Mouse (Mus musculus) cerebellum, postnatal 10 days (tissue): ENCODE results near the gene Gm11037.

Source experiments
- DNase-seq, 2 experiments: peaks; one replicate each; pipeline ENCODE4 v3.0.0; 2021; ENCODE audit warnings: mixed read lengths in 2 of 2

Gm11037 gene

DNA sequence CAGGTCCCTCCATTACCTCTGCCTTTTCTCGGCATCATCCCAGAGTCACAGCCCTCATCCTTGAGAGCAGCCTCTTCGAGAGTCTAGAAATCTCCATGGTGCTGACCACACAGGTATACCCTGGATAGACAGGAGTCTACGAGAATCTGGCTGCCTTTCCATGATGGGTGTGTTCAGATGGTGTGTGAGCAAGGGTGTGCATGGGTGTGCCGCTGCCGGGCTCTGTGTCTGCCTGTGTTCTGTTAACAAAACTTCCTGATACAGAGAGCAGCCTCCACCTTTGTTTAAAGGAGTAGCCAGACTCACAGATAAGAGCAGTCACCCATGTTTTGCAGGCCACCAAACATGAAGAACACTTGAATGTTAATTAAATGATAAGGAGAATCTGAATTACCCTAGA is 3.5 kb upstream of the Gm11037 start:
- no peak for DNase-seq

DNA sequence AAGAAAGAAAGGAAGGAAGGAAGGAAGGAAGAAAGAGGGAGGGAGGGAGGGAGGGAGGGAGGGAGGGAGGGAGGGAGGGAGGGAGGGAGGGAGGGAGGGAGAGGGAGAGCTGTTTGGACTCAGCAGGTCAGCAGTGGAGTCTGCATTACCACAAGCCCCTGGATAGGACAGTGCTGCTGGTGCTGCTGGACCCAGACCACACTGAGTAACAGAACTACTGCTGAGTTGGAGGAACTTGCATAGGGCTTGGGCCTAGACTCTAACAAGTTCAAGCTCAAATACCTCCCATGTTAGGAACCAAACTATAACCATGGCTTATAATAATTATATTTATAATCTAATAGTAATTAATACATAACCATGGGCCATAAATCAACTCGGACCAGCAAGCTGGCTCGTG is 2.4 kb upstream of the Gm11037 start:
- no peak for DNase-seq

DNA sequence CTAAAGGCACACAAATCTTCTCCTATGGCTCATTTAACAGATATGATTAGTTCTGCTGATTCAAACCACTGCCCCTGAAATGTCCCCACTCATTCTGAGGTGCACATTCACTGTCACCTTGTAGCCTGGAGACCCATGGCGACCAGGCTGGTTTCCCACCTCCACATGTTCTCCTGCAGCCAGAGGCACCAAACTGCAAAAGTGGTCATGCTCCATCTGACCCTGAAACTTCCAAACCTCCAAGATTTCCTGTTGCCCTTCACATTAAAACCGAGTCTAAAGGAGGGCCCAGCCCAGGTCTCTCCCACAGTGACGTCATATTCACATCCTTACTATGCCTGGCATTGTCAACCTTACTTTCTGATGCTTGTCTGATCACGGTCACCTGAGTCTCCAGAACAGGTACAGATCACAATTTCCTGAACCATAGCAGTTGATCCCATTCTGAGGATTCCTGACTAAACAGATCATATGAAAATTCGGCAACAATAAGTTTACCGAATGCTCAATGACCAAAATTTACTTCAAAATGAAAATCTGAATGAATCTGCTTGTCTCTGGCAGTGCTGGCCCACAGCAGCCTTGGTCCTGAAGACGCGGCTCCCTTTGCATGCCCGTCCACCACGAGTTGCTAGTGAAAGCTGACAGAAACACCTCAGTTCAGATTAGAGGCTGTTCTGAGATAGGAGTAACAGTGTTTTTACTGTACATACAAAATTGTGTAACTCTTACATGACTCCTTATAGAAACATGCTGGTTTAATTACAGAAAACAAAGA is 997 bp upstream of the Gm11037 start:
- no peak for DNase-seq

DNA sequence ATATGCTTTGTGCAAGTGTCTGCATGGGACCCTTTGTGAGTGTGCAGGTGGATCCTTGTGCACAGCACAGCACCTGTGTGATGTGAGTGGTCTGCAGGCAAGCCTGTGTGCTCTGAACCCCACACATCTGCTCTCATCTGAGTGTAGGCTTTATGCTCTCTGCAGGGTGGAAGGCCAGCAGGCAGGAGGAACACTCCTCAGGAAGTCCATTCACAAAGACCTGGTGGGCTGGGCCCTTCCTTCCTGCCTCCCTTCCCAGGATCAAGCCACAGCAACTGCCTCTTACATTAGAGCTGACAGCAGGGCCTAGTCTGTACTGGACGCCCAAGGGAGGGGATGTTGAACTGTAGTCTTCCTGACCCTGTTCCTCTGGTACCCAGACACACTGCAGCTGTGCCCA is 1.1 kb downstream of the Gm11037 start:
- no peak for DNase-seq

DNA sequence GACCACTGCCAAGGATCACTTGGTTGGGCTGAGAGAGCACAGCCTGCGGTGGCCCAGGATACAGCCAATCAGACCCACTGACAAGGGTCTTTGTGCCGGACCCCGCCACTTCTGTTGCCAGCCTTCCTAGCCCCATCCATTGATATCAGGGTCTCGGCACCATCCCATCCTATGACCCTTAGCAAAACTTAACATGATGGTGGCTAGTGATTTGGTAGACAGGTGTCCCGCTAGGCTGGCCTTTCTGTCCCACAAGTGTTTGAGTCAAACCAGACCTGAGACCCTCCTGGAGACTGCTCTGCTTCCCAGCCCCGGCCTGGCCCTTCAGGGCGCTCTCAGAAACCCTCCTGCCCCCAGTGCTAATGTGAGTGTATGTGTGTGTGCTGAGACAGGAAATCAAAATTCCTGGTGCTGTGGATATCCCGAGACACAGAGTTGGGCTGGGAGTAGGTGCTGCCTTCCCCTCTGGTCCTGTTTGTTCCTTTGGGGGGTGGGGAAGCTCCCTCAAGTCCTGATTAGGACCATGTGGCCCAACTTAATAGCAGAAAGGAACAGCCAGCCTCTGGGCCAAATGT is 1.6 kb downstream of the Gm11037 start:
- no peak for DNase-seq

DNA sequence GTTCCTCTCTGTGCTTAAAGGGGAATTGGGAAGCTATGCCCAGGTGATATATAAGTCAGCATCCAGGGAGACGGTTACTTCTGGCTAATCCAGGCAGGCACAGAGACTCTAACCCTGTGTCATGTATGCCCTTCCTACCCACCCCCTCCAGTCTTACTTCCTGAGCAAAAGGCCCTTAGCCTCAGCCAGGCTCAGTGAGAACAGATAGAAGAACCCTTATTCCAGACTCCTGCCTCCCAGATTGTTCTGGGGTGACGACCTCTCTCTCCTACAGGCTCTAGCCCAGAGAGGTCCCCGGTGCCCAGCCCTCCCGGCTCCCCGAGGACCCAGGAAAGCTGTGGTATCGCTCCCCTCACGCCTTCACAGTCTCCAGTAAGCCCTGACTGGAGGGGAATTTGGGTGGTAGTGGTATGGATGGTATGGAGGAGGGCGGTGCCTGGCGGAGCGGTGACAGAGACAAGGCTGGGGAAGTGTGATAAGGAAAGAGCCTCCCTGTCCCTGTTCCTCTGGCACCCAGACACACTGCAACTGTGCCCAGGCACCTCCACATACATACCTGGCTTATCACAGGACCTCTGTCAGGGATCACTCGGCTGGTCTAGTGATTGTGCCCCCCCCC is 2.3 kb downstream of the Gm11037 start:
- no peak for DNase-seq

DNA sequence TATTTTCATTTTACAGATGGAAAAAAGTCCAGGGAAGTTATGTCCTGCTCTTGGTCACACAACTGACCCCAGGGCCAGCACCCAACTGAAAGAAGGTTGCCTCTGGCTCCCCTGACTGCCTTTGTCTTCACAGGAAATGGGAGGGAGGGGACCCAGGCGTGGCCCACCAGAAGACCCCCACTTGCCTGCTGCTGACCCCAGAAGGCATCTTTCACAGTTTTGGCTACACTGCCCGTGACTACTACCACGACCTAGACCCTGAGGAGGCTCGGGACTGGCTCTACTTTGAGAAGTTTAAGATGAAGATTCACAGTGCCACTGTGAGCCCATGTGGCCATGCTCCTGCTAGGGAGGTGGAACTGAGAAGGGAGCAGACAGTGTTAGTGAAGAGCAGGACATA is 5.0 kb downstream of the Gm11037 start:
- no peak for DNase-seq

DNA sequence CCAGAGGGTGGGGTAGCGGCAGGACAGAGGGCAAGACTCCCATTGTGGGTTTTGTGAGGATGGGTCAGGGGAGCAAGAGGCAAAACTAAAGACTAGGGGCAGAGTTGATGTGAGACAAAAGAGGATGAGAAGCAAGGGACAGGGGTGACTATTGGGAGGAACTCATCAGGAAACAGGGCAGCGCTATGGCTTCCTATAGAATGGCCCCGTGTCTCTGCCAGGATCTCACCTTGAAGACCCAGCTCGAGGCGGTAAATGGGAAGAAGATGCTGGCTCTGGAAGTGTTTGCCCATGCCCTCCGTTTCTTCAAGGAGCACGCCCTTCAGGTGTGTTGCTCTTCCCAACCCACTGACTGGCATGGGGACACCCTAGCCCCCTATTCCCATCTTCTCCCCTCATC is 5.5 kb downstream of the Gm11037 start:
- no peak for DNase-seq

DNA sequence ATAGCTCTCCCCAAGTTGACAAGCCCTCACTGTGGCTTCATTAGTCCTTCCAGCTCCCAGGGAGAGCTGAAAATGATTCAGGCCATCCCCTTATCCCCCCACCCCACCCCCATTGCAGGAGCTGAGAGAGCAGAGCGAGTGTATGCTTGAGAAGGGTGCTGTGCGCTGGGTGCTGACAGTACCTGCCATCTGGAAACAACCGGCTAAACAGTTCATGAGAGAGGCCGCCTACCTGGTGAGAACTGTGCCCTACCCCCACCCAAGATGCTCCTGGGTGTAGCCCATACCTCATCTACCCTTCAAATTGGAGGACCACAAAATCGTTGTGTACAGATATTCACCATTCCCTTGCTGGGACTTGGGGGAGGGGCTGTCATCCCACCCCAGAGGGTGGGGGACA is 6.0 kb downstream of the Gm11037 start:
- no peak for DNase-seq

DNA sequence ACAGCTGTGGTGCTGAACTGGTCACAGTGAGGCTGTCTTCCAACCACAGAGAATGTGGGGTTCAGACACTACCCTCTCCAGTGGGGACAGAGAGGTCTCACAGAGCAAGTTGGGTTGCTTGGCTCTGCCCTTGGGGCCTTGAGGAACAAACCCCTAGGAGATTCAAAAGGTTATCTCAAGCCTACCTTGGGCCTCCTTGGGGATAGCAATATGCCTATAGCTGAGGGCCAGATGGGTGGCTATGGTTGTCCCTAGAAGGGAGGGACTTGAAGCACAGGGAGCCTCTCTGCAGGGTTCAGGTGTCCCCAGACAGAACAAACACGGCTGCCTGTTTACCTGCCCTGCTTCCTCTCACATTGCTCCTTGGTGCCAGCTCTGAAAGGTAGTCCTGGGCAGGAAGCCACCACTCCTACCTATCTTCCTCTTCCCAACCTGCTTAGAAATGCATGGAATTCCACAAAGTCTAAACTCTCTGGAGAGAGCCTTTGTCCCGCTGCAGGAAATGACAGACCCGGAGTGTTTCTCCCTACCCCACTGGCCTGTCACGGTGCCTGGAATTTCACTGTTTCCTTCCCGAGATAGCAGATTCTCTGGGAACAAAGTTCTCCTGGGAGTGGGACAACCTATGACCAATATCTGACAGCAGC is 6.7 kb downstream of the Gm11037 start:
- DNase-seq, result no peak

DNA sequence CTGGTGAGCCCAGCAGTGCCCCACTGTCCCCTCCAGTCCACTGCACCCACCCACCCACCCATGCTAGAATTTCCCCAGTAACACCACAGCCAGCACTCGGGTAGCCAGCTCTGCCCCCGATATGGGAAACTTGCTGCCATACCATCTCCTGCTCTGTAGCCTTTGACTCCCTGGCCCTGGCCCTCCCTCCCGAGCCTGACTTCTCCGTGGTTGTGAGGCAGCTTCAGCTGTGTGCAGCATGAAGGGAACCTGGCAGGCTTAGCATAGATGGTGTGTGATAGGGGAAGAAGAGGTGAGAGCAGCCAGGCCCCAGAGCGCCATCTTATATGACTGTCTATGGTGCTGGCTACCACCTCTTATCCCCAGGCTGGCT is 7.2 kb downstream of the Gm11037 start:
- no peak for DNase-seq

DNA sequence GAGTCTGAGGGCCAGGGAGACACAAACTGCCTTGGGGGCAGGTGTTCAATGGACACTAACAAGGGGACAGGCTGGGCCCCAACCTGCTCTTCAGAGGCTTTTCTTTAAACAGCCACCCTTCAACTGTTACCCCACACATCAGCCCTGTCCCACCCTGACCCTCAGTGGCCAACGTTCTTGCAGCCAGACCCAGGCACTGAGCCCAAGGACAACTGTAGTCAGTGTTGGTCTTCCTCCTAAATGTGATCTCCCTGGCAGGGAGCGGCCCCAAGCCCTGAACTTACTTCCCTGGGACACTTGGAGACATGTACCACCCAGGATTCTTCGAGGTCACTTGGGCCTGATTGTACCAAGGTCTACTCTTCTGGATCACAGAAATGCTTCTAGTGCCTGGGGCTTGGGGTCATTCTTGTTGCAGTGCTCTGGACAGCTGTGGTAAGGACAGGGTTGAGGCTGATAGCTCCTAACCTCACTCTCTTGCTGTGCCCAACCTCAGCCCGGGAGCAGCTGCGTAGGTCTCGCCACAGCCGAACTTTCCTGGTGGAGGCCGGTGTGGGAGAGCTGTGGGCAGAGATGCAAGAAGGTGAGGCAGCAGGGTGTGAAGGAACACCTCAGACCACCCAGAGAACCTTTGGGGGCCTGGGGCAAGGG is 8.2 kb downstream of the Gm11037 start:
- DNase-seq, result no peak

DNA sequence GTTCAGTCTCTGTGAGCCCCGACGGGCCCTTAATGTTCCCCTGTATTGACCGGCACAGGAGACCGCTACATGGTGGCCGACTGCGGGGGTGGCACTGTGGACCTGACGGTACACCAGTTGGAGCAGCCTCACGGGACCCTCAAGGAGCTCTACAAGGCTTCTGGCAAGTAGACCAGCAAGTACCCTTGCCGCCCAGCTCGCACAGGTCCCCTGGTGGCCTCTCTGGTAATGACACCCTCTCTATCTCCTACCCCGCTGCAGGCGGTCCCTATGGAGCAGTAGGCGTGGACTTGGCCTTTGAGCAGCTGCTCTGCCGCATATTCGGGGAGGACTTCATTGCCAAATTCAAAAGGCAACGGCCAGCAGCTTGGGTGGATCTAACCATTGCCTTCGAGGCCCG is 9.3 kb downstream of the Gm11037 start:
- peak; percentile 72 to 75 for DNase-seq

DNA sequence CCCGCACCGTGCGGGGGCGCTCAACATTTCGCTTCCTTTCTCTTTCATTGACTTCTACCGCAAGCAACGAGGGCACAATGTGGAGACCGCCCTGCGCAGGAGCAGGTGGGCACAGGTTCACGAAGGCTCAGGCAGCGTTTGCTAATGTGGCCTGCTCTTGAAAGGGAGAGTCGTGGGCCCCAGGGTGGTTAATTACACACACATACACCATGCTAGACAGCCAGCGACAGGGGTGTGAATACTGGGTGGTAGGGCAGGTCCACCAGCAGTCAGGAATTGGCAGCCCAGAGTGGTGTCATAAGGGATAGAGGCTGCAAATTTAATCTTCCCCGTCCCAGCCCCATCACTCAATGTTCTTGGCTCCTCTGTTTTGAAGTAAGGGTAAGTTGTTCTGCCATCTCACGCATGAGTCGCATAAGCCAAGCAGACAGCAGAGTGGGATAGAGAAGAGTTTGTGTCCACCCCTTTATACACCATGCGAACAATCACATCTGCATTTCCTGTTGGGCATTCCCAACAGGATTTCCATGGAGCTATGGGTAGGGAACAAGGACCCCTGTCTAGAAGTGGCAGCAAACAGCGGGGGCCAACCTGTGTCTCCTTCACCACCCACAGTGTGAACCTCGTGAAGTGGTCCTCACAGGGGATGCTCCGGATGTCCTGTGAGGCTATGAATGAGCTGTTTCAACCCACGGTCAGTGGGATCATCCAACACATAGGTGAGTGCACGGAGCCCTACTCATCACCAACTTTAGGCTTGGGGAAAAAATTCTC is 9.9 kb downstream of the Gm11037 start:
- DNase-seq, result no peak

DNA sequence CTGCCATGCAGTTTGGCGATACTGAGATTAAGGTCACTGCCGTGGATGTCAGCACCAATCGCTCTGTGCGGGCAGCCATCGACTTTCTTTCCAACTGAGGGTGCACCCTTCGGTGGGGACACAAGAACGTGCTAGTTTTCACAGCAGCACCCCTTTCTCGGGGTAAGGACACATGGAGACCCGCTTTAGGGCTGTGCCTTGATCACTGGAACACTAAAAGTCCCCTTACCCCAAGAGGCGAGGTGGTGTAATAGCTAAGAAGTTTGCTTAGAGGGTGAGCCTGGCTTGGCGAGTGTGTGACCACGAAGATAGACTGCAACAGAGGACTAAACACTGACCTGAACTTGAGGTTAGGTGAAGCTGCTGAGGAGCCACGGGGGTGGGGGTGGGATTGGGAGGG is 11.8 kb downstream of the Gm11037 start:
- DNase-seq, result no peak

DNA sequence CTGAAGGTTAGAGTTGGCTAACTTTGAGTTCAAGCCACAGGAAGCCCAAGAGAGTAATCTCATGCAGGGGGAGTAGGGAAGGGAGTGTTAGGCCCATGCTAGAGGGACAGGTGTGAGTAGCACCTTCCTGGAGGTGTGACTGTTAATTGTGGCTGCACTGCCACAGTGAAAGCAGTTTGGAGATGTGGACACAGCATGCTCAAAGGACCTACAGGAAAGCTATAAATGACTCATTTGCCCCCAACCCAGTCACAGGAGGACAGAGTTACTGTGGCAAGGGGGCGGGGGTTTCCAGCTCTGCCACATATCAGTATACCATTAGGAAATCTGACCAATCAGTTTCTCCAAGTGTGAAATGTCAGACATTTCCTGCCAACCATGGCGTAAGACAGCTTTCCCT is 12.2 kb downstream of the Gm11037 start:
- DNase-seq, result no peak

DNA sequence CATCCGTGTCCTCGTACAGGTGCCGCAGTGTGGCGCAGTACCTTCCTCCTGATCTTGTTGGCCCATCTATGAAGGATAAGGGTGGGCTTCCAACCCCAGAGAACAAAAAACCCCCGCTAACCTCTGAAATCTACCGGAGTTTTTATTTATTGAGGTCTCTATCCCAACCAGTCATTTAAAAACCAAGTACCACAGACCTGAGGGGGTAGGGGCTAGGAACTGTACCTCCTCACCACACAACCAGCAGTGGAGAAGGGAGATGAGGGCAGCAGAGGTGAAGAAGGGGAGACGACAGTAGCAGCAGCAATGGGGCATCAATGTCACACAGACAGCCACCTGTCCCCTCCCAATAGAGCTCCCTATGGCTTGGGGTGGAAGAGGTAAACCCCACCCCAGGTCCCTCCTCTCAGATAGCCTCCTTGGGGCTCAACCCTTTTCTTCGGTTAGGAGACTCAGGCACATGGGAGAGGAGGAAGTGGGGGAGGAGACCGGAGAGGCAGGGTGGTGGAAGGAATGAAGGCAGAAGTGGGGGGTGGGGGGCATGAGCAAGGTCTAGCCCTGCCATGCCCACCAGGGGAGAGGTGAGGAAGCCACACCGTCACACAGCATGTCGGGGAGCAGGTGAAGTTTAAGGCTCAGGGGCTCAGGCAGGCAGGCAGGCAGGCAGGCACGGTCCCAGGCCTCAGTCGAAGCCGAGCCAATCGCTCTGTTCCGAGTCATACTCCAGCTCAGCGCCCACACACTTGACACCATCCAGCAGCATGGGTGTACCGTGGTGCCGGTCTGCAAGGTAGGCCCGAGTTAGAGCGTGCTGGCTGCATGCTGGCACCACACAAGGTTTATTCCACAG is 13.1 kb downstream of the Gm11037 start:
- no peak for DNase-seq

DNA sequence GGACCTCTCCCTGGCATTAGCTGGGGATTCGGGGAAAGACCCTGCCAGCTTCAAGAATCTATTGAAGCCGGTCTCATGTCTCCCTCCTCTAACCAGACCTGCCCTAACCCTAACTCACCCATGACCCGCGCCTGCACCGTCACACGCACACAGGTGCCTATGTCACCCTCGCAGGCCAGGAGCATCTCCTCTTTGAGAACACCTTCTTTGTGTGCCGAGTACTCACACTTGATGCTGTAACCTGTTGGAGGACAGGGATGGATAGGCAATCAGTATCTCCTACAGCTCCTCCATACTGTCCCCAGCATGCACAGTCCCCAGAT is 13.7 kb downstream of the Gm11037 start:
- no peak for DNase-seq

DNA sequence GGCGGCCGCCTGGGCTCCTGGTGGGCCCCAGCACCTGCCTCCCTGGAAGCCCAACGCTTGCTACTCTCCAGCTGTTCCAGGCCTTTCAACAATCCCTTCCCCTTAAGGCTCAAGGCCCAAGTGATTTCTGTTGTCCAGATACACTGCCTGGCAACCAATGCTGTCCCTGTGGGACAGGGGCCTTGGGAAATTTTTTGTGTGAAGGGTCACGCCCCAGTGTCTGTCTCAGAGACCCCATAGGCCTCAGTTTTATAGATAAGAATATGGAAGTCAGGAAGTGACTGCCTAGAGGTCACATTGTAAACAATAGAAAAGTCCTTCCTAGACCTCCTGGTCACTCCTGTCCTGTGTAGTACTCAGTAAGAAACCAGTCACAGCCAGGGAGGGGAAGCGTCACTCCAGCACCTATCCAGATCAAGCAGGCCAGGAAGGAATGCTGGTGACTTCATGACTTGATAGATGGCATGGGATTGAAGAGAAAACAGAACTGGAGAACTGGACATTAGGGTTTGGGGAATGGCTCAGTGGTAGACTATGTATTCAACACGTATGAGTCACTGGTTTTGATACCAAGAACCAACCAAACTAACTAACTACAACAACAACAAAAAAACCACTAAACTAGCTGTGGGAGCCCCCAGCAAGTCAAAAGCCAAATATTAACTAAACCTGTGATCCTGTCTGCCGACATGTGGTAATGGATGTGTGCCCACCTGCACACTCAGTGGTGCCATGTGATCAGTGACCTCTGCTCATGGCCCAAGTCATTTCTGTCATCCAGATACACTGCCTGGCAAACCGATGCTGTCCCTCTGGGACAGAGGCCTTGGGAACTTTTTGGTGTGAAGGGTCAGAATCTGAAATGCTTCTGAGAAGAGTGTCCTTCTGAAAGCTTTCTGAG is 15.3 kb downstream of the Gm11037 start:
- DNase-seq, result no peak

DNA sequence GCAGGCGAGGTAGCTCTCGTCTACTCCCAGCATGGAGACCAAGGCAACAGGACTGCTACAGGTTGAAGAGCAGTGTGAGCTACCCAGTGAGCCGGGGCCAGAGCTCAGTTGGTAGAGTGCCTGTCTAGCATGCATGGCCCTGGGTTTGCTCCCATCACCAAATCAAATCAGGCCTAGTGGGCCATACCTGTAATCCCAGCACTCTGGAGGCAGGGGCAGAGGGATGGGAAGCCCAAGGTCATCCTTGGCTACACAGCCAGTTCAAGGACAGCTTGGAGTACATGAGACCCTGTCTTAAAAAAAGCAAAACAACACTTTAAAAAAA is 15.9 kb downstream of the Gm11037 start:
- DNase-seq, result no peak

DNA sequence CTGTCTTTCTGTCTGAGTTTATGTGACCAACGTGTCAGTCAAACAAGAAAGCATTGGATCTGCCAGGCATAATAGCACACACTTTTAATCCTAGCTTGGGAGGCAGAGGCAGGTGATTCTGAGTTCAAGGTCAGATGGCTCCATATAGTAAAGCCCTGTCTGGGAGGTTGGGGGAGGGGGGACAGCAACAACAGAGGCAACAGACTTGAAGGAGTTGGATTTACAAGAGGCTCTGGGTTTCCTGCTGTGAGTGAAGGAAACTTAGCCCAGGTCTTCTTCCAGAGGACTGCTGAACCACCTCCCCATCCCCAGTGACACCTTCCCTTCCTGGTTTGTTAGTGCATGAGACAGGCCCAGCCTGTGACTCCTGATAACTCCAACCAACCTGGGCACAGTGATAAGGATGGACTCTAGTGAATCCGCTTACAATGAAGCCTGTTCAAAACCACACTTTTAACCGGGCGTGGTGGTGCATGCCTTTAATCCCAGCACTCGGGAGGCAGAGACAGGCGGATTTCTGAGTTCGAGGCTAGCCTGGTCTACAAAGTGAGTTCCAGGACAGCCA is 19.0 kb downstream of the Gm11037 start:
- DNase-seq, result no peak
